Comparison of ENCODE assay signal across 12 mouse cellular contexts in the genomic region with DNA sequence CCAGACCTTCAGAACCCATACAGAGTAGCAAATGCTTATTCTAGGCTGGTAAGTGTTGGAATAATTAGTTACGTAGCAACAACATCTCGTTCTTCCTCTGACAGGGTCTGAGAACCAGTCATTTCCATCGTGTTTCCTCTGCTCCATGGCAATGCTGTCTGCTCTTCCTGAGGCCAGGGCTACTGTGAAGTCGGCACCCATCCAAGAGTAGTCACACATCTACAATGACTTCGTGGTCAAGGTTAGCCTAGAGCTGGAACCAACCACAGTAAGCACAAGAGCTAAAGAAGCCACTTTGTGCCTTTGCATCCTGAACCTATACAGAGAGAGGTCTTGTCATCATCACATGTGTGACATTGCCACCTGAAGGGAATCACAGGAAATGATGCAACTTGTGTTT.
"Had no signal": no experiment of that assay in that cellular context is flagged by ENCODE, and none has a peak within 500 bp of the region (broad histone marks: within the 10 kb centered on the region; RNA-seq: fewer than 3 reads in every experiment).

No protein-coding gene starts in this region.

- DNase-seq: left cerebral cortex, postnatal 4 days; liver; liver, embryonic 13.5 days; liver, postnatal 0 days; lung, adult 18-20 months; lung, adult 2 months; lung, embryonic 14.5 days; lung, postnatal 10 days; lung, postnatal 14 days; lung, postnatal 36 days; lung, postnatal 4 days; midbrain, embryonic 14.5 days had no signal
